Mouse (Mus musculus) stomach, embryonic 16.5 days (tissue): ENCODE results near the gene Suclg2. TPM values are rescaled to one million over a fixed set of nuclear protein-coding genes. Genes with fewer than 3 reads are reported as not detected.

Experiments used
- ATAC-seq: fragments of 200-750 bp; cut with Nextera tagmentation; 2 replicates; pipeline ENCODE4 v1.8.0; 2017; ENCODE audit warnings: moderate number of reproducible peaks, moderate TSS enrichment; ENCODE audit not compliant: insufficient read depth, low FRiP score
- H3K27ac ChIP-seq: fragments of 300-500 bp; sonication (generic); 2 replicates; pipeline ENCODE4 v1.5.1; 2014; ENCODE audit warnings: low read length
- H3K27me3 ChIP-seq: fragments of 300-500 bp; sonication (generic); 2 replicates; pipeline ENCODE4 v1.6.1; 2014; ENCODE audit warnings: low read length, control low read depth, mixed read lengths; ENCODE audit not compliant: control insufficient read depth, insufficient read depth
- H3K36me3 ChIP-seq: fragments of 300-500 bp; sonication (generic); 2 replicates; pipeline ENCODE4 v1.6.1; 2014; ENCODE audit warnings: low read length; ENCODE audit not compliant: control insufficient read depth, insufficient read depth
- H3K4me1 ChIP-seq: fragments of 300-500 bp; sonication (generic); 2 replicates; pipeline ENCODE4 v1.6.1; 2014; ENCODE audit warnings: low read length, control low read depth, mixed read lengths; ENCODE audit not compliant: control insufficient read depth, insufficient read depth
- H3K4me2 ChIP-seq: fragments of 300-500 bp; sonication (generic); 2 replicates; pipeline ENCODE4 v1.6.1; 2014; ENCODE audit warnings: low read depth, low read length, mixed read lengths
- H3K4me3 ChIP-seq: fragments of 300-500 bp; sonication (generic); replicated peaks from 2 replicates; pipeline ENCODE4 v1.5.1; 2014; ENCODE audit warnings: mild to moderate bottlenecking, low read length
- H3K9ac ChIP-seq: fragments of 300-500 bp; sonication (generic); 2 replicates; pipeline ENCODE4 v1.6.1; 2014; ENCODE audit warnings: low read length
- H3K9me3 ChIP-seq: fragments of 300-500 bp; sonication (generic); replicated peaks from 2 replicates; pipeline ENCODE4 v1.6.1; 2016; ENCODE audit warnings: low read length, control low read depth; ENCODE audit not compliant: control insufficient read depth
- WGBS: fragments of 180-500 bp; shearing (Covaris S2); extraction: QIAGEN DNeasy Blood & Tissue Kit; methylation state at CpG from one replicate; pipeline ENCODE4 v1.1.7; 2014; 5-methylcytosine and 5-hydroxymethylcytosine counted together
- polyA plus RNA-seq: library from polyadenylated mRNA; unstranded; fragments of >200 nt; fragmentation: Nextera tagmentation; extraction: Ambion mirVana; gene quantifications from 2 replicates; pipeline ENCODE4 v1.2.1, GENCODE M21; 2015

Gene Suclg2
- polyA plus RNA-seq, 1 experiment from 2014 or later, result 97.1 TPM

GRCm38 (mm10) chr6:95595852-95596251 lies 122.7 kb downstream of the Suclg2 start:
- no peak for ATAC-seq
- Histone ChIP-seq H3K36me3 (no peaks in the 10 kb centered on the region; the same call in 1 of the 2 replicates), H3K4me3 (no peak overlapping the region), H3K4me2 (no peak overlapping the region), H3K27ac (no peak overlapping the region), H3K27me3 (no peaks in the 10 kb centered on the region), H3K9ac (no peak overlapping the region), H3K4me1 (no peaks in the 10 kb centered on the region), H3K9me3 (no peaks in the 10 kb centered on the region)
- 68% methylated on average over 2 of the region's 2 CpGs for WGBS

DNA sequence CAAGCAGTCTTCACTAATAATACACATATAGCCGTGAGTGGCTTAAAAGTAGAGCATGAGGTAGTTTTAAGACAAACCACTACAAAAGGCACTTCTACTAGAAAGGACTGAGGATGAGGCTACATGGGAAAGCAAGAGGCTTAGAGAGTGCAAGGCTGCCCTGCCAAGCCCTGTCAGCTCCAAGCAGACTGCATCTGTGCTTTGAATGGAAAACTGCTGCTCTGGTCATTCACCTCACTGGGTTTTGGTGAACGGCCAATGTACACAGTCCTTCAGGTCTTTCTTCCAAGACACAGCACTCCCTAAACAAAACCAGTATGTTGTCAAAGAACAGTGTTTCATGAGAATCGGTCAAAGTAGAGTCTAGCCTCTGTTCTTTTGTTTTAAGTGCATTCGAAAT lies 124.4 kb downstream of the Suclg2 start:
- Histone ChIP-seq H3K4me2 (no peak overlapping the region), H3K27ac (no peak overlapping the region), H3K36me3 (no peaks in the 10 kb centered on the region; the same call in 1 of the 2 replicates), H3K9me3 (no peaks in the 10 kb centered on the region), H3K9ac (no peak overlapping the region), H3K4me3 (no peak overlapping the region), H3K4me1 (no peaks in the 10 kb centered on the region), H3K27me3 (no peaks in the 10 kb centered on the region)
- peak; percentile 37; the same call in 1 of the 2 replicates for ATAC-seq
- 79% methylated on average over 4 of the region's 4 CpGs for WGBS

DNA sequence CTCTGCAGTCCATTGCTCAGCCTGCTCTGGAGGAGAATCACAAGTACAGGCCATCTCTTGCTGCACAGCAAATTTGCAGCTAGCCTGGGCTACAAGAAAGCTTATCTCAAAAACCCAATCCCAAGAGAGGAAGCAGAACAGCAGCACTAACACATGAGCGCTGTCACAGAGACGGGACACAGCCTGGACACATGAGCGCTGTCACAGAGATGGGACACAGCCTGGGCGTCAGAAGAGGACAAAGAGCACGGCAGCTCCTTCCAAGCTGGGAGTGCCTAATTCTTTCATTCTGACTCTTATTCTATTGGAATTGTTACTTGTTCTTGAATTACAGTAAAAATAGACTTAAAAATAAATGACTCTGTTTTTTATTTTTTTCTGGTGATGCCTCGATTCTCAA lies 126.2 kb downstream of the Suclg2 start:
- H3K9me3 ChIP-seq, result no peaks in the 10 kb centered on the region
- H3K4me3 ChIP-seq, result no peak overlapping the region
- WGBS, result 77% methylated on average over 6 of the region's 6 CpGs
- H3K36me3 ChIP-seq, result no peaks in the 10 kb centered on the region; the same call in 1 of the 2 replicates
- H3K4me2 ChIP-seq, result no peak overlapping the region
- H3K27ac ChIP-seq, result no peak overlapping the region
- ATAC-seq, result no peak
- no peaks in the 10 kb centered on the region for H3K27me3 ChIP-seq
- H3K9ac ChIP-seq, result no peak overlapping the region
- H3K4me1 ChIP-seq, result no peaks in the 10 kb centered on the region

DNA sequence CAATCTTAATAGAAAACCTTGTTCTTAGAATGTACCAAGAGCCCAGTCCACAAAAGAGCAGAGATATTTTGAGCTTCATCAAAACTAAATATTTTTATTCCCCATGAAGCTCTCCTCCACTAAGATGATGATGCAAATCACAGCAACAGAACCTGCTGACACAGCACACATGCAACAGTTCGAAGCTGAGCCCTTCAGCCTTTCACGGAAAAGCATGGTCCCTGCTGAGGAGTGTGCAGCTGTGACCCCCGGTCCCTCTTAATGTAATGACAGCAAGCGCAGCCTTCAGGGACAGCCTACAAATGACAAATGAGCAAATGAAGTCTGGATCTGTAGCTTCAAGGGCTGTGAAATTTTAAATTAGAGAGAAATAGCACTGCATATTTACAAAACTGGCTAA lies 128.1 kb downstream of the Suclg2 start:
- no peak overlapping the region for H3K9ac ChIP-seq
- no peak for ATAC-seq
- H3K4me3 ChIP-seq, result no peak overlapping the region
- H3K36me3 ChIP-seq, result no peaks in the 10 kb centered on the region; the same call in 1 of the 2 replicates
- WGBS, result 62% methylated on average over 4 of the region's 4 CpGs
- H3K4me1 ChIP-seq, result no peaks in the 10 kb centered on the region
- no peak overlapping the region for H3K27ac ChIP-seq
- no peak overlapping the region for H3K4me2 ChIP-seq
- no peaks in the 10 kb centered on the region for H3K27me3 ChIP-seq
- H3K9me3 ChIP-seq, result no peaks in the 10 kb centered on the region

DNA sequence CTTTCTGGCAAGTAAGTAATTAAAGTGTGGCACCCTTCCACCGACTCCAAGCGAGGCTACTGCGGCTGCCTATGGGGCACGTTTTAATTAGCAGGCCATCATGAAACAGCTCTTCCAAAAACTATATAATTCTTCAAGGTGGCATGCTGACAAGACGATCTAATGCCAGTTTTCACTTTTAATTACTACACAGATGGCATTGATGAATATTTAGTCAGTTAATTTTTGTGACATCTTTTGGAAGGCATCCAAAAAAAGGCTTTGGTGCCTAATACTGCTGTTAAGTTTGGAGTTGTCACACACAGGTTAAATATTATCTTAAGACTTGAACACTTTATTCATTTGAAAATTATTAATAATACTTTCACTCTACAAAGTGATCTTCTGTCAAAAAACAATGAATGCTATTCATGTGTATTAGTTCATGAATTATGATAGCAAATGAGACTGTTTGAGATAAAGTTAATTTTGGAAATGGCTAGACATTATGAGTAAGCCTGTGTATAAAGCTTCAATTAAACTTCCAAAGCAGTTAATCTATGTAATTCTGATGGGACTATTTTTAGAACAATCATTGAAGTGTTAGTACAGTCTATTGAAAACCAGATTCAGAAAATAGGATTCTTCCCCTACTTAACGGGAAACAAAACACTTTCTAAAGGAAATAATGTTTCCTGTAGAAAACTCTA lies 131.3 kb downstream of the Suclg2 start:
- Histone ChIP-seq H3K27me3 (no peaks in the 10 kb centered on the region), H3K4me3 (no peak overlapping the region), H3K4me1 (no peaks in the 10 kb centered on the region), H3K9ac (no peak overlapping the region), H3K27ac (no peak overlapping the region), H3K9me3 (no peaks in the 10 kb centered on the region), H3K4me2 (no peak overlapping the region), H3K36me3 (no peaks in the 10 kb centered on the region)
- ATAC-seq, result no peak
- 78% methylated on average over 6 of the region's 6 CpGs for WGBS

DNA sequence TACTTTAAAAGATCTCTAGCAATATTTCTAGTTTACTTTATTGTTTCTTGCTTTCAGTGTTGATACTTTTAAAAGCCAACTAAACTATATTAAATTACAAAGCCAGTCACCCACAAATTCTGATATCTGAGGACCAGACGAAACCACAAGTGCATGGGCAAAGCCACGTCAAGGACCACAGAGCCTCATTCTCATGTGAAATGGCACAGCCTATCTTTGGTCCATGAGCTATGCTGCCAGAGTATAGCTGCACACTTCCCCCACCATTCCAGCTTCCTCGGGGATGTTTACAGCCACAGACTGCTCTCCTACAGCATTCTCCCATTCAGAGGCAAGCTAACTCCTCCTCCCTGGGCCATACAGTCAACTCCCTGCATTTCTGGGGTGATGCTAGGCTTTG lies 136.7 kb downstream of the Suclg2 start:
- WGBS, result 76% methylated on average over 3 of the region's 3 CpGs
- no peak for ATAC-seq
- Histone ChIP-seq H3K27ac (no peak overlapping the region), H3K4me3 (no peak overlapping the region), H3K9ac (no peak overlapping the region), H3K9me3 (no peaks in the 10 kb centered on the region), H3K4me1 (no peaks in the 10 kb centered on the region), H3K4me2 (no peak overlapping the region), H3K27me3 (no peaks in the 10 kb centered on the region), H3K36me3 (no peaks in the 10 kb centered on the region)

- Histone ChIP-seq H3K27ac (no peak overlapping the region), H3K27me3 (no peaks in the 10 kb centered on the region), H3K4me1 (no peaks in the 10 kb centered on the region), H3K36me3 (no peaks in the 10 kb centered on the region), H3K4me2 (no peak overlapping the region), H3K9me3 (no peaks in the 10 kb centered on the region), H3K4me3 (no peak overlapping the region), H3K9ac (no peak overlapping the region)
- peak; percentile 60; the same call in 1 of the 2 replicates for ATAC-seq
- 73% methylated on average over 4 of the region's 4 CpGs for WGBS
Observed at GRCm38 (mm10) chr6:95579792-95580191, 138.8 kb downstream of the Suclg2 start.

GRCm38 (mm10) chr6:95575531-95575930 lies 143.1 kb downstream of the Suclg2 start:
- Histone ChIP-seq H3K27me3 (no peaks in the 10 kb centered on the region), H3K9ac (no peak overlapping the region)
- 55% methylated on average over 4 of the region's 4 CpGs for WGBS

DNA sequence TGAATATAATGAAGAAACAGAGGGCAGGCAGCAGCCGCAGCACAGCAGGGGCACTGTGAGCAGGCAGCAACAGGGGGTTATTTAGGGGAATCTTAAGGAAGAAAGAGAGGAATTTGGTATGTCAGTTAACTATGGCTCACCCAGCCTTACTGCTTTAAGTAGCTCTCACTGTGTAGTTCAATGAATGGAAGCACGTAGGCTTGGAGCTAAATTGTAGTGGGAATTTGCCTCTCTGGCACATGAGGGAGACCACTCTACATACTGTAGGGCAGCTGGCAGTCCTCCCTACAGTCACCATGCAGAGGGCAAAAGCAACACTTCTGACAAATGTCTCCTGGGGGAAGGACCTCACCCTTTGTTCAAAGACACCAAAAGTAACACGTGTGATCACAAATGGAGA lies 143.7 kb downstream of the Suclg2 start:
- ATAC-seq, result no peak
- H3K4me3 ChIP-seq, result no peak overlapping the region
- H3K9me3 ChIP-seq, result no peaks in the 10 kb centered on the region
- H3K27ac ChIP-seq, result peak overlapping the region; percentile 29; the same call in 1 of the 2 replicates
- 63% methylated on average over 3 of the region's 3 CpGs for WGBS
- no peak overlapping the region for H3K4me2 ChIP-seq
- H3K4me1 ChIP-seq, result no peaks in the 10 kb centered on the region
- no peaks in the 10 kb centered on the region for H3K27me3 ChIP-seq
- H3K9ac ChIP-seq, result no peak overlapping the region
- no peaks in the 10 kb centered on the region for H3K36me3 ChIP-seq

More at GRCm38 (mm10) chr6:95575531-95575930, 143.1 kb downstream of the Suclg2 start:
- no peaks in the 10 kb centered on the region for H3K4me1 ChIP-seq
- no peak for ATAC-seq
- no peaks in the 10 kb centered on the region for H3K36me3 ChIP-seq
- no peak overlapping the region for H3K27ac ChIP-seq
- no peak overlapping the region for H3K4me3 ChIP-seq
- H3K4me2 ChIP-seq, result no peak overlapping the region
- H3K9me3 ChIP-seq, result no peaks in the 10 kb centered on the region
